Mouse (Mus musculus) frontal cortex, postnatal 10 days (tissue): ENCODE results near the gene Plg.

Source experiments
- DNase-seq, 2 experiments: peaks; one replicate each; pipeline ENCODE4 v3.0.0; 2022; ENCODE audit warnings: low spot score in 2 of 2, mixed read lengths in 1 of 2

Plg gene

GRCm38 (mm10) chr17:12385049-12385794 is 6.8 kb downstream of the Plg start:
- no peak for DNase-seq

GRCm38 (mm10) chr17:12387781-12388180 is 9.4 kb downstream of the Plg start:
- no peak for DNase-seq

DNA sequence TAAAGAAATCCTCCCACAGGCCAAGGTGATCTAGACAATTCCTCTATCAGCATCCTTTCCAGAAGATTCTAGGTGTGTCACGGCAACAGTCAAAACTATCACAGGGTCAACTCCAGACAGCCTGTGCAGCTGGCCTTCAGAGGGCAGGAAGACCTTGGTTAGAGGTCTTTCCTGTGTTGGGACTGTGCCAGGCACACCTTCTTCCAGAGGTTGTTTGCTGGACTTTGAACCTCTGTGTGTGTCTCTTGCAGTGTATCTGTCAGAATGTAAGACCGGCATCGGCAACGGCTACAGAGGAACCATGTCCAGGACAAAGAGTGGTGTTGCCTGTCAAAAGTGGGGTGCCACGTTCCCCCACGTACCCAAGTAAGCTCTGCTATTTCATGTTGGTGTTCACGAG is 9.8 kb downstream of the Plg start:
- DNase-seq, result no peak

DNA sequence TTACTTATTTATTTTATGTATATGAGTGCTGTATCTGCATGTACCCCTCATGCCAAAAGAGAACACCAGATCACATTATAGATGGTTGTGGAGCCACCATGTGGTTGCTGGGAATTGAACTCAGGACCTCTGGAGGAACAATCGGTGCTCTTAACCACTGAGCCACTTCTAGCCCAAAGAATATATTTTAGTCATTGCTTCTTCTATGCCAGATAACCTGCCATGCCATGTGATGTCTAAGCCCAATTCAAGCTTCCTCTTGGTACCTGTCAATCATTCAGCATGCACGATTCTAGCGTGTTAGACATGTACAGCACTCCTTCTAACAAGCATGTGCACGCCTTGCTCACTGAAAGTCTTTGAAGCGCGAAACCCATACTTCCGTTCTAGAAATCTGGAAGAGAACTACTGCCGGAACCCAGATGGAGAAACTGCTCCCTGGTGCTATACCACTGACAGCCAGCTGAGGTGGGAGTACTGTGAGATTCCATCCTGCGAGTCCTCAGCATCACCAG is 17.8 kb downstream of the Plg start:
- no peak for DNase-seq

GRCm38 (mm10) chr17:12403420-12403819 is 25.0 kb downstream of the Plg start:
- no peak for DNase-seq

DNA sequence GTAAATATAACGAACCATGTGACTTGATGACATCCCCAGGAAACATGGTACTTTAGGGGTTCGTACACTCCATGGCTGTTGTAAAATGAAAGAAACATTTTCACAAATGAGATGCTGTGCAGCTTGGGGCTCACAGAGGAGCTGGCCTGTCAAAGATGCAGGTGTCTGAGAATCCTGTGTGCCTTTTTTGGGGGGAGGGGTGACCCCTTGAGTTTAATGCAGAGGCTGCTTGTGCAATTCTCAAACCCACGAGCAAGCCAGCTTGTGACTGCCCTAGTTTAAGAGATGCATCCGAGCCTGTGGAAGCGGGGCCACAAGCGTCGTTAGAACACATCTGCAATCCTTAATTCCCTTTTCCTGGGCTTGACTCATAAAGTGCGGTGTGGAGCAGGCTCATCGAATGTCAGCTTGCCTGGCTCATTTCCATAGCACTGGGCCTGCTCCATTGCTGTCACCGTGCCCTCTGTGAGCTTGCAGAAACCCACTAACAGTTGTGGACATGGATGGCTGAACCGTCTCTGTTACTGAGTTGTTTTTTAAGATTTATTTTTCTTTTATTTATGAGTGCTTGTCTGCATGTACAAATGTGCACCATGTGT is 31.0 kb downstream of the Plg start:
- DNase-seq, result no peak

DNA sequence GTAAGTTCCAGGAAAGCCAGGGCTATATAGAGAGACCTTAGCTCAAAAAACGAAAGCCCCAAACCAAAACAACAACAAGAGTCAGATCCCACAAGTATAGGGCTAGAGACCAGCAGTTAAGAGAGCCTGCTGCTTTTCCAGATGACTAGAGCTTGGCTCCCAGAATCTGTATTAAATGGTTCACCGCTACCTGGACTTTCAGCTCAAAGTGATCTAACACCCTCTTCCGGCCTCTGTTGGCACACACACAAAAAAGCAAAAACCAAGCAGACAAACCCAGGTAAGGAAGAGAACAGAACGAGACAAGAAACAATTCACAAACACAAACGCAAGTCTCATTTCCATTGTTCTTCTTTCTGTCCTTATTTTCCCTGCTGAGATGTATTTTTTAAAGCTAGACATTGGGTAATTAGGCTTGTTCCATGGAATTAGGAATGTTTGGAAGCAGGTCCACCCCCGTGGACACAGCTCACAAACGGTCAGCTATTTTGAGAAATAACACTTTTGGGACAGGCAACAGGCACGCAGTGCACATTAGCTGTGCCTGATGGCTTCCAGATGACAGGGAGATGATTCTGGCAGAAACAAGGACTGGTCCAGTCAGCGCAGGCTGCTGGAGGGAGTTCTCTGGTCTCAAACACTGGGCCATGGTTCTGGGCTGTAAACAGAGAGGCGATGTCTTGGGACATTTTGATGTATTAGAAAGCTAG is 33.9 kb downstream of the Plg start:
- DNase-seq, result no peak

GRCm38 (mm10) chr17:12412891-12413237 is 34.5 kb downstream of the Plg start:
- no peak for DNase-seq

GRCm38 (mm10) chr17:12415031-12415735 is 36.8 kb downstream of the Plg start:
- no peak for DNase-seq

GRCm38 (mm10) chr17:12415741-12416140 is 37.3 kb downstream of the Plg start:
- no peak for DNase-seq

DNA sequence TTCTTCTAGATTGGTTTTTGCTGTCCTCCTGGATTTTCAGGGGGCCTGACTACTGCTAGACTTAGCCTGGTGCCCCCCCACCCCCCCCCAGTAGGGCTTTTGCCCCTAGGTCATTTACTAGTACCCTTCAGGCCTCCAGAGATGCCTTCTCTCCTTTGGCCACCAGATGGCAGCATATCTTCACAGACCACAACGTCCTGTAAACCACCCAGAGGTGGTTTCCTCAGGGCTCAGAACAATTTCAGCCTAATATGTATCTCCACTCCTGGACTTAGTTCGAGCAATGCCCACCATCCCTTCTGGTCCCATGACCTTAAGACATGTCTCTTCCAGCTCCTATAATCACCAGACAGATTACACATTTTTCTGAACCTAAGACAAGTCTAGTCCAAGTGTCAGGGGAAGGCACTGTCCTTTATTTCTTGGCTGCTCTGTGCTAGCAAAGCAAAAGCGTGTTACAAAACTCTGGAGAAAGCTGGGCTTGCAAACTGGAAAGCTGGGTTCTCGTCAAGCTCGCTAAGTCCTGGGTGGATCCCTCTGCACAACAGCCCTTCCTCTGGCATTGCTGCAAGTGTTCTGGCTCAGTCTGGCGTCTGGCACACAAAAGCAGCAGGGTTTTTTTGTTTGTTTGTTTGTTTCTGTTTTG is 38.0 kb downstream of the Plg start:
- peak in 1 of 2 experiments; percentile 73 for DNase-seq

- DNase-seq, result no peak
These were observed 41.2 kb downstream of the Plg start for GRCm38 (mm10) chr17:12419491-12420079.

DNA sequence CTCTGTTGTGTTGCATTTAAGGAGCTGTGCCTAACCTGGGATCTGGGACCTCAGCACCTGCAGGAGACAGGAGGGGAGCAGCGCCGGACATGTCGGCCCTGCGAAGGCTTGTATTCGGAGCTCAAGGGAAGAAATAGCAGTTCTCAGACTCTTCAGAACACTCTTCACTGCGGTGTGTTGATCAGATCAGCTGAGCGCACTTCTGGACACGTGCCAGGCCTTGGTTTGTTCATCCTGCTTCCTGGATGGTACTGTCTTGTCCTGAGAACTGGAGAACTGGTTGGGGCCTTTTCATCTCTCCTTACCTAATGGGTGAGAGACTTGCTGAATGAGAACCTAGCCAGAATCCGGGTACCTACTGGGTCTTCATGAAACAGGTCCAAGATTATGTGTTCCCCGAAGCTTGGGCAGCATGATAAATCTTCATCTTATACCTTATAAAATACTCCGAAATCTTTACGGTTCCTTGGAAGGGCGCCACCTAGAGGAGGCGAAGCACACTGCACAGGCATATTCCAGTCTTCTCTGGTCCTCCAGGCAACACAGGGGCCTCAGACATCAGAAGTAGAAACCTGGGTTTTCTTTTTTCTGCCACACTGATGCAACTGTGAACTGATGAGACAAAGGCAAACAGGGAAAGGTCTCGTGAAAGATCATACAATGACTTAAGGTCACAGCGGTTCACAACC is 42.6 kb downstream of the Plg start:
- DNase-seq, result no peak

- DNase-seq, result no peak
These were observed 43.7 kb downstream of the Plg start for GRCm38 (mm10) chr17:12422143-12422542.

DNA sequence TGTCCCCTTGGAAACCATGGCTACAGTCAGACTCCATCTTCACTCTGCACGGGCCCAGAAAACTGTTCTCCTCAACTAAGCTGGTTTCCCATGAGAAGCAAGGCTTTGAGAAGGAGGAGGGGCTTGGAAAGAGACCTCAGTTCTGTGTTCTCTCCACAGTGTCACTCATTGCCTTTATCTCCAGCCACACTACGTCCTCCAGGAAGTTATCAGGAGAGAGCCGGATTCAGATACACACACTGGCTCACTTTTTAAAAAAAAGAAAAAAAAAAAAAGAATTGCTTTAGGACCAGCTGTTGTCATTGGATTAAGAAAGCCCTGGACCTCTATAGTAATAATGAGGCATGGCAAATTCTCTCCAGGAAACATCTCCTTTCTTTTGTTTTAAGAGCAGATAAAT is 48.7 kb downstream of the Plg start:
- DNase-seq, result no peak

GRCm38 (mm10) chr17:12428369-12428768 is 50.0 kb downstream of the Plg start:
- no peak for DNase-seq

- DNase-seq, result no peak
These were observed 53.3 kb downstream of the Plg start for GRCm38 (mm10) chr17:12431707-12432106.

GRCm38 (mm10) chr17:12437771-12438170 is 59.4 kb downstream of the Plg start:
- no peak for DNase-seq

- DNase-seq, result no peak
These were observed 66.2 kb downstream of the Plg start for GRCm38 (mm10) chr17:12444561-12444960.

GRCm38 (mm10) chr17:12451234-12451633 is 72.8 kb downstream of the Plg start:
- no peak for DNase-seq
